Mouse (Mus musculus) MEL (cell line): ENCODE data around the gene Ptprn2. TPM values are rescaled to one million over a fixed set of nuclear protein-coding genes. Genes with fewer than 3 reads are reported as not detected.

Experiments
- DNase-seq: peaks from one replicate; pipeline ENCODE4 v3.0.0; 2011; ENCODE audit warnings: low read depth, low spot score
- H3K27ac ChIP-seq: 2 replicates; pipeline ENCODE4 v1.5.1; 2012; ENCODE audit warnings: low read depth, mild to moderate bottlenecking, control low read depth, low read length, moderate library complexity; ENCODE audit not compliant: control insufficient read depth
- H3K27me3 ChIP-seq, 2 experiments: fragments of 150-350 bp in 1 of 2; sonication (generic) in 1 of 2; 2 replicates each; pipeline ENCODE4 v1.6.1; 2012; ENCODE audit warnings: low read length in 2 of 2, mild to moderate bottlenecking in 2 of 2, improper control_type of control experiment in 1 of 2, moderate library complexity in 1 of 2; ENCODE audit not compliant: insufficient read depth in 2 of 2, control insufficient read depth in 1 of 2
- H3K36me3 ChIP-seq, 2 experiments: 2 replicates each; pipeline ENCODE4 v1.6.1; 2012 to 2014; ENCODE audit warnings: low read length in 2 of 2, improper control_type of control experiment in 1 of 2, inconsistent platforms in 1 of 2, mild to moderate bottlenecking in 1 of 2; ENCODE audit not compliant: insufficient read depth in 2 of 2, control insufficient read depth in 1 of 2
- H3K4me1 ChIP-seq, 2 experiments: fragments of 150-350 bp in 1 of 2; sonication (generic) in 1 of 2; 2 replicates each; pipeline ENCODE4 v1.6.1; 2012; ENCODE audit warnings: low read length in 2 of 2, improper control_type of control experiment in 1 of 2, mild to moderate bottlenecking in 1 of 2; ENCODE audit not compliant: insufficient read depth in 2 of 2, control insufficient read depth in 1 of 2
- H3K4me3 ChIP-seq, 2 experiments: fragments of 150-350 bp in 1 of 2; sonication (generic) in 1 of 2; 2 replicates each; pipeline ENCODE4 v1.5.1; 2012; ENCODE audit warnings: low read depth in 2 of 2, low read length in 2 of 2, mild to moderate bottlenecking in 2 of 2, moderate library complexity in 2 of 2, control low read depth in 1 of 2, improper control_type of control experiment in 1 of 2; ENCODE audit not compliant: control insufficient read depth in 1 of 2, insufficient read depth in 1 of 2
- H3K79me2 ChIP-seq: 2 replicates; pipeline ENCODE4 v1.6.1; 2012; ENCODE audit warnings: mild to moderate bottlenecking, low read length, moderate library complexity; ENCODE audit not compliant: control insufficient read depth, poor library complexity, insufficient read depth
- H3K9ac ChIP-seq: 2 replicates; pipeline ENCODE4 v1.6.1; 2012; ENCODE audit warnings: low read depth, mild to moderate bottlenecking, control low read depth, low read length, moderate library complexity; ENCODE audit not compliant: control insufficient read depth, poor library complexity, severe bottlenecking
- H3K9me3 ChIP-seq: fragments of 150-350 bp; sonication (generic); replicated peaks from 2 replicates; pipeline ENCODE4 v1.6.1; 2012; ENCODE audit warnings: mild to moderate bottlenecking, low read length, improper control_type of control experiment, moderate library complexity; ENCODE audit not compliant: insufficient read depth
- BHLHE40 ChIP-seq: IDR thresholded peaks from 2 replicates; pipeline ENCODE4 v1.6.1; 2012; ENCODE audit warnings: low read depth, mild to moderate bottlenecking, inconsistent platforms, low read length, improper control_type of control experiment, borderline replicate concordance
- E2F4 ChIP-seq: IDR thresholded peaks from 2 replicates; pipeline ENCODE4 v1.6.1; 2011; ENCODE audit warnings: low read depth, low read length, improper control_type of control experiment, borderline replicate concordance
- ELF1 ChIP-seq: IDR thresholded peaks from 2 replicates; pipeline ENCODE4 v1.6.1; 2014; ENCODE audit warnings: low read depth, mild to moderate bottlenecking, inconsistent platforms, low read length, improper control_type of control experiment, moderate library complexity
- ETS1 ChIP-seq: IDR thresholded peaks from 2 replicates; pipeline ENCODE4 v1.6.1; 2012; ENCODE audit warnings: low read depth, mild to moderate bottlenecking, inconsistent platforms, low read length, improper control_type of control experiment, moderate library complexity
- GATA1 ChIP-seq: IDR thresholded peaks from 2 replicates; pipeline ENCODE4 v1.6.1; 2011; ENCODE audit warnings: low read depth, low read length, improper control_type of control experiment
- HCFC1 ChIP-seq: IDR thresholded peaks from 2 replicates; pipeline ENCODE4 v1.6.1; 2012; ENCODE audit warnings: low read depth, mild to moderate bottlenecking, inconsistent platforms, low read length, improper control_type of control experiment, moderate library complexity
- KAT2A ChIP-seq: conservative IDR thresholded peaks from 2 replicates; pipeline ENCODE4 v1.6.1; 2012; ENCODE audit warnings: low read depth, low read length, improper control_type of control experiment, inconsistent platforms
- MAFK ChIP-seq: IDR thresholded peaks from 2 replicates; pipeline ENCODE4 v1.6.1; 2011; ENCODE audit warnings: low read depth, mild to moderate bottlenecking, low read length, improper control_type of control experiment, borderline replicate concordance
- MAX ChIP-seq: IDR thresholded peaks from 2 replicates; pipeline ENCODE4 v1.6.1; 2011; ENCODE audit warnings: low read length, improper control_type of control experiment
- MAZ ChIP-seq: IDR thresholded peaks from 2 replicates; pipeline ENCODE4 v1.6.1; 2012; ENCODE audit warnings: low read depth, mild to moderate bottlenecking, inconsistent platforms, low read length, improper control_type of control experiment
- MEF2A ChIP-seq: IDR thresholded peaks from 2 replicates; pipeline ENCODE4 v1.6.1; 2014; ENCODE audit warnings: low read depth, mild to moderate bottlenecking, inconsistent platforms, low read length, improper control_type of control experiment; ENCODE audit not compliant: poor library complexity, insufficient replicate concordance, severe bottlenecking; ENCODE audit errors: extremely low read depth
- MYC ChIP-seq: IDR thresholded peaks from 2 replicates; pipeline ENCODE4 v1.6.1; 2011; ENCODE audit warnings: low read depth, mild to moderate bottlenecking, low read length, improper control_type of control experiment, moderate library complexity
- NRF1 ChIP-seq: IDR thresholded peaks from 2 replicates; pipeline ENCODE4 v1.6.1; 2014; ENCODE audit warnings: low read depth, mild to moderate bottlenecking, inconsistent platforms, low read length, improper control_type of control experiment, moderate library complexity; ENCODE audit not compliant: poor library complexity, insufficient read depth, severe bottlenecking
- POLR2A ChIP-seq, 2 experiments: IDR thresholded peaks; 2 replicates each; pipeline ENCODE4 v1.6.1; 2011 to 2012; ENCODE audit warnings: low read length in 2 of 2, mild to moderate bottlenecking in 2 of 2, control low read depth in 1 of 2, improper control_type of control experiment in 1 of 2, low read depth in 1 of 2, moderate library complexity in 1 of 2; ENCODE audit not compliant: control insufficient read depth in 1 of 2, insufficient read depth in 1 of 2, poor library complexity in 1 of 2
- POLR2AphosphoS2 ChIP-seq: IDR thresholded peaks from 2 replicates; pipeline ENCODE4 v1.6.1; 2011; ENCODE audit warnings: low read length, improper control_type of control experiment
- RAD21 ChIP-seq: IDR thresholded peaks from 2 replicates; pipeline ENCODE4 v1.6.1; 2011; ENCODE audit warnings: mild to moderate bottlenecking, low read depth, low read length, improper control_type of control experiment
- TBP ChIP-seq: IDR thresholded peaks from 2 replicates; pipeline ENCODE4 v1.8.0; 2011; ENCODE audit warnings: low read depth, low read length, improper control_type of control experiment
- USF1 ChIP-seq: IDR thresholded peaks from 2 replicates; pipeline ENCODE4 v1.6.1; 2014; ENCODE audit warnings: low read depth, mild to moderate bottlenecking, inconsistent platforms, low read length, improper control_type of control experiment, moderate library complexity
- ZC3H11A ChIP-seq: IDR thresholded peaks from 2 replicates; pipeline ENCODE4 v1.6.1; 2012; ENCODE audit warnings: low read depth, mild to moderate bottlenecking, inconsistent platforms, low read length, improper control_type of control experiment
- polyA plus RNA-seq, 2 experiments: library from polyadenylated mRNA; stranded (reverse) in 1 of 2; unstranded in 1 of 2; fragments of >175 nt in 1 of 2; fragments of >200 nt in 1 of 2; gene quantifications; 2 replicates each; pipeline versions ENCODE4 v1.2.1 to v1.2.4; 2012; ENCODE audit warnings: low replicate concordance in 2 of 2, low read depth in 1 of 2; ENCODE audit not compliant: insufficient read length in 2 of 2, insufficient read depth in 1 of 2, missing spikeins in 1 of 2
- total RNA-seq: library from RNA; depleted of rRNA; stranded (reverse); fragments of 300-350 nt; gene quantifications from 2 replicates; pipeline ENCODE4 v1.2.3, GENCODE M21; 2012

Ptprn2 gene
- total and polyA plus RNA-seq, 3 experiments: not detected

GRCm38 (mm10) chr12:116597670-116598069 is 112.2 kb downstream of the Ptprn2 start:
- Histone ChIP-seq H3K9me3 (no peaks in the 10 kb centered on the region), H3K79me2 (no peaks in the 10 kb centered on the region), H3K4me1 (no peaks in the 10 kb centered on the region), H3K36me3 (no peaks in the 10 kb centered on the region), H3K4me3 (no peak overlapping the region), H3K27ac (no peak overlapping the region), H3K9ac (no peak overlapping the region), H3K27me3 (no peaks in the 10 kb centered on the region)
- no peak for TF ChIP-seq E2F4
- no peak for TF ChIP-seq MAFK
- TF ChIP-seq POLR2A (IDR thresholded peaks at IDR 0.05; ENCODE audit: control insufficient read depth in 1 of 2, insufficient read depth in 1 of 2, low read depth in 1 of 2, low read length in 2 of 2, poor library complexity in 1 of 2): no peak
- no peak for TF ChIP-seq MEF2A
- no peak for TF ChIP-seq ZC3H11A
- TF ChIP-seq MYC: no peak
- no peak for TF ChIP-seq MAZ
- no peak for TF ChIP-seq MAX
- no peak for TF ChIP-seq BHLHE40
- no peak for TF ChIP-seq TBP
- no peak for TF ChIP-seq KAT2A
- no peak for TF ChIP-seq HCFC1
- no peak for TF ChIP-seq ETS1
- no peak for TF ChIP-seq GATA1
- no peak for DNase-seq

DNA sequence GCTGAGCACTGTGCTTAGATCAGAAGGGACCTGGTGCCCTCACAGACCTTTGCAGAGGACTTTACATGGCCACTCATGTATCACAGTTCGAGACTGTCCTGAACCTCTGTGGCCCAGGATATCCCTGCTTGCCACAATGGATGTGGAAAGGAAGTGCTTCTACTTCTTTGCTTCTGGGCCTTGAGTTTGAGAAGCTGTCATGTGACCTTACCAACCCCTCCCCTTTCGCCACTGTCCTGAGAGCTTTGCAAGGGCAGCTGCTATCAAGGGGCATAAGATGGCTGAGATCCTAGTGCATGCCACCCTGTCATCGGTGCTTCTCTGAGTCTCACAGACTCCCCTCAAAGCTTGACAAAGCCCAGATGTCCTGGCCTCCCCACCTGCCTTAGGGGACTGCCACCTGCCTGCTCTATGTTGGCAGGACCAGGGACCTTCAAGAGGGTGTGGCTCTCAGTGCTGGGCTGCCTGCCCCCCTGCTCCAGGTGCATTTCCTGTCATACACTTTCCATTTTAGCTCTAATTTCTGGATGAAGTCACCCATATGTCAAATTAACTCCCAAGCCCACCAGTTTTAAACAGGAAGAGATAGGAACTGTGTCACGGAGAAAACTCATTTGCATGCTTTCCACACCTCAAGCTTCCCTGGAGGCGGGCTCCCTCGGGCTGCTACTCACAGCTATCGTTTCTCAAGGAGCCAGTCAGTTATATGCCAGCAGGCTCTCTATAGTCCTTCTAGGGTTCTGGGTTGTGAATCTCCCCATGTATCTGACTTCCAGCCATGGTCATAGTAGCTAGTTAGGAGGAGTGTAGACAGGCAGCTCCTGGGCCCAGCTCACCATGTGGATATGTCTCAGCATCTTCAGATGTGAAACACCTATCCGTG is 112.8 kb downstream of the Ptprn2 start:
- Histone ChIP-seq H3K27me3 (no peaks in the 10 kb centered on the region), H3K4me3 (no peak overlapping the region), H3K79me2 (no peaks in the 10 kb centered on the region), H3K9me3 (no peaks in the 10 kb centered on the region), H3K27ac (no peak overlapping the region), H3K36me3 (no peaks in the 10 kb centered on the region), H3K9ac (no peak overlapping the region), H3K4me1 (no peaks in the 10 kb centered on the region)
- no peak for DNase-seq
- no peak for TF ChIP-seq MAFK
- no peak for TF ChIP-seq RAD21
- no peak for TF ChIP-seq NRF1
- TF ChIP-seq POLR2AphosphoS2: no peak
- TF ChIP-seq ELF1: no peak
- TF ChIP-seq USF1: no peak
- TF ChIP-seq TBP: no peak
- TF ChIP-seq ETS1: no peak
